In genomic region chr8:120594571-120594970, GRCm38 (mm10) we compare ENCODE assay signal across 14 mouse cellular contexts. TPM values are rescaled to one million over a fixed set of nuclear protein-coding genes. Genes with fewer than 3 reads are reported as not detected.
DNase-seq lines count a peak whose midpoint lies in the region; ATAC-seq and TF ChIP-seq lines count a peak whose summit lies in the region.
"Had no signal": no experiment of that assay in that cellular context is flagged by ENCODE, and none has a peak within 500 bp of the region (broad histone marks: within the 10 kb centered on the region; RNA-seq: fewer than 3 reads in every experiment).

No protein-coding gene starts in this region.

- no peak overlapping the region for H3K9ac ChIP-seq in liver, embryonic 12.5 days
- no peak overlapping the region for H3K9ac ChIP-seq in ES-E14 (ENCODE audit: insufficient read depth, low read depth, low read length, poor library complexity, severe bottlenecking)
- H3K9ac ChIP-seq: hindbrain, embryonic 13.5 days; limb, embryonic 12.5 days had no signal

- H3K4me3 ChIP-seq in liver, embryonic 12.5 days, result no peak overlapping the region
- no peak overlapping the region for H3K4me3 ChIP-seq in ES-E14 (ENCODE audit: insufficient read depth in 1 of 2, low read depth in 1 of 2, low read length in 2 of 2, poor library complexity in 1 of 2, severe bottlenecking in 1 of 2)
- H3K4me3 ChIP-seq: forebrain, embryonic 10.5 days; hindbrain, embryonic 13.5 days; limb, embryonic 12.5 days; megakaryocyte, embryonic 14.5 days had no signal

- peaks cover 10% of the 10 kb centered on the region for H3K27me3 ChIP-seq in liver, embryonic 12.5 days (replicated peaks)

- DNase-seq in CD4-positive, CD25-positive, alpha-beta regulatory T cell, adult 2 months (ENCODE audit: low read depth, low spot score), result peak; percentile 67
- DNase-seq in liver (peak; percentile 52), ES-E14 (ENCODE audit: low read depth, low spot score) (peak; percentile 60)
- no peak for DNase-seq in gastrocnemius, adult 8-10 months (ENCODE audit: low spot score in 2 of 2)
- DNase-seq in right cerebral cortex, postnatal 4 days, result no peak
- DNase-seq: retina, postnatal 1 day had no signal

- H3K27ac ChIP-seq in liver, embryonic 12.5 days, result no peak overlapping the region
- no peak overlapping the region for H3K27ac ChIP-seq in ES-E14 (ENCODE audit: insufficient read depth, low read depth, low read length, poor library complexity, severe bottlenecking)
- H3K27ac ChIP-seq: forebrain, embryonic 10.5 days; hindbrain, embryonic 13.5 days; limb, embryonic 12.5 days had no signal

- WGBS in liver, embryonic 12.5 days (ENCODE audit: insufficient replicate concordance), result 82% methylated on average over 5 of the region's 5 CpGs

- H3K9me3 ChIP-seq in liver, embryonic 12.5 days (replicated peaks), result peaks cover 4% of the 10 kb centered on the region
- no peaks in the 10 kb centered on the region for H3K9me3 ChIP-seq in ES-E14 (ENCODE audit: control insufficient read depth, insufficient read depth, low read depth, low read length)
- H3K9me3 ChIP-seq: forebrain, embryonic 10.5 days; hindbrain, embryonic 13.5 days; limb, embryonic 12.5 days had no signal

- H3K4me2 ChIP-seq in liver, embryonic 12.5 days, result no peak overlapping the region
- H3K4me2 ChIP-seq: hindbrain, embryonic 13.5 days; limb, embryonic 12.5 days had no signal

- H3K4me1 ChIP-seq in liver, embryonic 12.5 days, result peaks cover 34% of the 10 kb centered on the region
- peaks cover 0 to 8% of the 10 kb centered on the region in 2 experiments; a peak in 2 of 4 replicates for H3K4me1 ChIP-seq in ES-E14 (ENCODE audit: control insufficient read depth in 2 of 2, insufficient read depth in 2 of 2, low read length in 2 of 2, poor library complexity in 1 of 2)

- no peaks in the 10 kb centered on the region for H3K36me3 ChIP-seq in liver, embryonic 12.5 days
- no peaks in the 10 kb centered on the region for H3K36me3 ChIP-seq in ES-E14 (ENCODE audit: control insufficient read depth, insufficient read depth, low read length, poor library complexity, severe bottlenecking)
- H3K36me3 ChIP-seq: forebrain, embryonic 10.5 days; hindbrain, embryonic 13.5 days; limb, embryonic 12.5 days had no signal

- in situ Hi-C loops in ES-E14 (cut with MboI; ENCODE audit: low sequenced_read_pairs in 2 of 2, unreplicated experiment in 2 of 2), result no loop called here

- no peak for ATAC-seq in CD4-positive, CD25-positive, alpha-beta regulatory T cell, adult 4 months
- no peak for ATAC-seq in liver, embryonic 12.5 days
- ATAC-seq in megakaryocyte, adult 5-6 weeks (ENCODE audit: poor library complexity, severe bottlenecking), result 0 out of 2 replicates have a peak, but pooled peaks have one; percentile 31
- ATAC-seq: activated CD4-positive, CD25-positive, alpha-beta regulatory T cell, adult 4 months had no signal

TF ChIP-seq in ES-E14, 5 proteins besides CTCF, POLR2A, EP300 and RAD21:
- TF ChIP-seq MAFK (IDR thresholded peaks at IDR 0.05; ENCODE audit: insufficient read depth, low read depth, low read length), result no peak
- no peak for TF ChIP-seq HCFC1 (IDR thresholded peaks at IDR 0.05; ENCODE audit: borderline replicate concordance, insufficient read depth, low read length)
- no peak for TF ChIP-seq ZC3H11A (IDR thresholded peaks at IDR 0.05; ENCODE audit: borderline replicate concordance, low read depth, low read length)
- no peak for TF ChIP-seq ZNF384 (IDR thresholded peaks at IDR 0.05; ENCODE audit: low read depth, low read length)
- no peak for TF ChIP-seq CHD2 (IDR thresholded peaks at IDR 0.05; ENCODE audit: low read depth, low read length)

RNA-seq across cellular contexts. Expression of gene Gins2, which starts 5.5 kb away (rescaled TPM):
- 10 to 100 TPM; 14.6 to 20.6 TPM for polyA plus RNA-seq in CD4-positive, CD25-positive, alpha-beta regulatory T cell, adult 4 months (2017; shearing (Covaris generic))
- 77.5 and 81.2 TPM in 2 replicates for polyA plus RNA-seq in liver, embryonic 12.5 days (2016; fragmentation: Nextera tagmentation; extraction: Ambion mirVana)
- total RNA-seq in ES-E14 (2012; rRNA removed), result 47.0 and 56.2 TPM in 2 replicates
- total RNA-seq in megakaryocyte, adult 5-6 weeks (2015), result 28.3 and 31.8 TPM in 2 replicates
- 23.2 and 28.9 TPM in 2 replicates for total RNA-seq in megakaryocyte, adult 5-6 weeks (2017)
- under 1 TPM in 3 of 4 experiments, not detected in 1; 0.09 to 0.43 (median 0.36) TPM for total RNA-seq in gastrocnemius, adult 8-10 months (2022)

RNA-seq across cellular contexts. Expression of gene 1190005I06Rik, which starts 52.9 kb away (rescaled TPM):
- under 1 TPM in 1 of 2 experiments, not detected in 1; 0.39 TPM for polyA plus RNA-seq in CD4-positive, CD25-positive, alpha-beta regulatory T cell, adult 4 months (2017; shearing (Covaris generic))
- polyA plus RNA-seq in liver, embryonic 12.5 days (2016; fragmentation: Nextera tagmentation; extraction: Ambion mirVana), result 0.83 and 1.3 TPM in 2 replicates
- total RNA-seq in ES-E14 (2012; rRNA removed), result 21.8 and 24.7 TPM in 2 replicates
- 0.18 TPM in 1 of 2 replicates, not detected in the other for total RNA-seq in megakaryocyte, adult 5-6 weeks (2015)
- total RNA-seq in megakaryocyte, adult 5-6 weeks (2017), result not detected in 2 replicates
- 1 to 10 TPM in 2 of 4 experiments, under 1 TPM in 1, not detected in 1; 0.89 to 1.1 (median 1.1) TPM for total RNA-seq in gastrocnemius, adult 8-10 months (2022)
- polyA plus RNA-seq: activated CD4-positive, CD25-positive, alpha-beta regulatory T cell, adult 4 months had no signal

Comparison
In these comparisons a context has a peak if more than half of its experiments do, and no peak if none do; other contexts are left out.
1. DNase-seq: peak in CD4-positive, CD25-positive, alpha-beta regulatory T cell, adult 2 months (single experiment), liver (single experiment) and ES-E14 (single experiment); none in gastrocnemius, adult 8-10 months (0 of 2) and right cerebral cortex, postnatal 4 days (single experiment).
2. RNA of gene Gins2, which starts 5.5 kb away (total RNA-seq): 47.0 to 56.2 TPM in ES-E14 and 23.2 to 31.8 TPM in megakaryocyte, adult 5-6 weeks; 0.09 to 0.43 TPM in gastrocnemius, adult 8-10 months; every median in the first group is over 10 times any median in the second.
3. RNA of gene 1190005I06Rik, which starts 52.9 kb away (total RNA-seq): 21.8 to 24.7 TPM in ES-E14; 0.89 to 1.1 TPM in gastrocnemius, adult 8-10 months and 0.18 TPM in megakaryocyte, adult 5-6 weeks; every median in the first group is over 10 times any median in the second.